21 mouse cellular contexts compared by ENCODE assay signal in genomic region chr4:106805890-106806289, GRCm38 (mm10). TPM values are rescaled to one million over a fixed set of nuclear protein-coding genes. Genes with fewer than 3 reads are reported as not detected.
DNase-seq lines count a peak whose midpoint lies in the region; ATAC-seq and TF ChIP-seq lines count a peak whose summit lies in the region.
"Had no signal": no experiment of that assay in that cellular context is flagged by ENCODE, and none has a peak within 500 bp of the region (broad histone marks: within the 10 kb centered on the region; RNA-seq: fewer than 3 reads in every experiment).

No protein-coding gene starts in this region.

- H3K9me3 ChIP-seq in erythroblast, embryonic 14.5 days (ENCODE audit: control insufficient read depth, low read length) = peaks cover 14% of the 10 kb centered on the region
- no peaks in the 10 kb centered on the region for H3K9me3 ChIP-seq in heart, postnatal 0 days (replicated peaks; ENCODE audit: control insufficient read depth, low read length)
- peaks cover 10% of the 10 kb centered on the region; the same call in 1 of the 2 replicates for H3K9me3 ChIP-seq in midbrain, embryonic 10.5 days (replicated peaks)
- H3K9me3 ChIP-seq: midbrain, embryonic 13.5 days had no signal

- H3K4me3 ChIP-seq in erythroblast, embryonic 14.5 days (replicated peaks) = peak overlapping the region; percentile 80
- no peak overlapping the region for H3K4me3 ChIP-seq in heart, postnatal 0 days (ENCODE audit: low read depth, low read length)
- H3K4me3 ChIP-seq in midbrain, embryonic 10.5 days = no peak overlapping the region
- H3K4me3 ChIP-seq: midbrain, embryonic 13.5 days had no signal

- no peak for TF ChIP-seq EP300 in heart, postnatal 0 days (IDR thresholded peaks at IDR 0.05; ENCODE audit: low read depth)

- no peak overlapping the region for H3K27ac ChIP-seq in heart, postnatal 0 days (ENCODE audit: low read depth)
- H3K27ac ChIP-seq in midbrain, embryonic 10.5 days (replicated peaks) = no peak overlapping the region; the same call in 1 of the 2 replicates
- H3K27ac ChIP-seq: kidney, embryonic 15.5 days; midbrain, embryonic 13.5 days had no signal

- no peak overlapping the region for H3K9ac ChIP-seq in heart, postnatal 0 days (replicated peaks; ENCODE audit: low read depth, low read length)
- H3K9ac ChIP-seq: kidney, embryonic 15.5 days; midbrain, embryonic 13.5 days had no signal

- no peak for DNase-seq in heart, postnatal 0 days (ENCODE audit: low spot score)
- no peak for DNase-seq in heart, postnatal 4 days
- DNase-seq in retina, embryonic 14.5 days (ENCODE audit: low spot score) = peak; percentile 35
- DNase-seq in retina, postnatal 1 day = no peak
- DNase-seq in midbrain, embryonic 10.5 days (ENCODE audit: low spot score) = no peak
- DNase-seq in neural tube, embryonic 10.5 days (ENCODE audit: extremely low spot score, low spot score) = no peak
- DNase-seq: adrenal gland, postnatal 25 days; cerebellum, adult 11 months; cerebellum, postnatal 10 days; gastrocnemius, postnatal 14 days; heart, adult 18-20 months; kidney, postnatal 4 days; right cerebral cortex, postnatal 25 days; thymus, postnatal 36 days had no signal

- TF ChIP-seq CTCF in heart, postnatal 0 days (IDR thresholded peaks at IDR 0.05; ENCODE audit: low read depth) = peak; percentile 16; the same call in 1 of the 2 replicates

- H3K36me3 ChIP-seq in erythroblast, embryonic 14.5 days (ENCODE audit: control insufficient read depth) = peaks cover 53% of the 10 kb centered on the region
- H3K36me3 ChIP-seq in heart, postnatal 0 days (replicated peaks; ENCODE audit: control insufficient read depth, insufficient read depth, low read length) = no peaks in the 10 kb centered on the region
- no peaks in the 10 kb centered on the region for H3K36me3 ChIP-seq in midbrain, embryonic 10.5 days
- H3K36me3 ChIP-seq: G1E; kidney, embryonic 15.5 days; midbrain, embryonic 13.5 days had no signal

- H3K4me2 ChIP-seq in heart, postnatal 0 days (ENCODE audit: low read depth, low read length) = no peak overlapping the region
- H3K4me2 ChIP-seq: midbrain, embryonic 13.5 days had no signal

- peaks cover 71% of the 10 kb centered on the region for H3K4me1 ChIP-seq in erythroblast, embryonic 14.5 days (ENCODE audit: control insufficient read depth)
- H3K4me1 ChIP-seq in heart, postnatal 0 days (ENCODE audit: control insufficient read depth, insufficient read depth) = peaks cover 7% of the 10 kb centered on the region; the same call in 1 of the 2 replicates
- H3K4me1 ChIP-seq in midbrain, embryonic 10.5 days = peaks cover 12% of the 10 kb centered on the region

- H3K27me3 ChIP-seq in erythroblast, embryonic 14.5 days (ENCODE audit: control insufficient read depth) = no peaks in the 10 kb centered on the region
- no peaks in the 10 kb centered on the region for H3K27me3 ChIP-seq in heart, postnatal 0 days (ENCODE audit: control insufficient read depth, insufficient read depth, low read length)
- H3K27me3 ChIP-seq in midbrain, embryonic 10.5 days (ENCODE audit: low read depth, poor library complexity, severe bottlenecking) = peaks cover 36% of the 10 kb centered on the region

- no peak for ATAC-seq in erythroblast, adult 5-6 weeks (replicated peaks; ENCODE audit: low FRiP score, poor library complexity, severe bottlenecking)
- ATAC-seq in heart, postnatal 0 days (ENCODE audit: insufficient read depth, low read depth) = no peak
- ATAC-seq: CD4-positive, CD25-positive, alpha-beta regulatory T cell, adult 4 months; lung, postnatal 0 days; midbrain, embryonic 13.5 days had no signal

- 34% methylated on average over 2 of the region's 2 CpGs for WGBS in heart, postnatal 0 days
- WGBS in midbrain, embryonic 10.5 days = 68% methylated on average over 2 of the region's 2 CpGs

RNA-seq across cellular contexts. Expression of gene Acot11, which starts 1.1 kb away (rescaled TPM):
- 1.3 and 1.8 TPM in 2 replicates for polyA plus RNA-seq in erythroblast, embryonic 14.5 days (2012)
- total RNA-seq in erythroblast, adult 5-6 weeks (2015; ENCODE audit: low replicate concordance) = 0.19 and 2.7 TPM in 2 replicates
- total RNA-seq in erythroblast, adult 5-6 weeks (2017; ENCODE audit: low replicate concordance) = 1.3 TPM in 2 replicates
- total RNA-seq in heart, postnatal 0 days (2014; rRNA removed; ENCODE audit: low replicate concordance) = 18.8 and 34.6 TPM in 2 replicates
- polyA plus RNA-seq in heart, postnatal 0 days (2015; fragmentation: Nextera tagmentation; extraction: Ambion mirVana) = 5.8 and 6.2 TPM in 2 replicates
- total RNA-seq in heart, postnatal 4 days (2021) = 10 to 100 TPM; 12.7 to 13.7 TPM
- polyA plus RNA-seq in midbrain, embryonic 10.5 days (2016; fragmentation: Nextera tagmentation; extraction: Ambion mirVana) = 2.0 and 2.2 TPM in 2 replicates
